Mouse (Mus musculus): ENCODE results near the gene Hbq1a.
"Not testable (repeated sequence)": the region's sequence is repeated elsewhere in the genome, so short reads cannot be mapped to it uniquely, and the experiment has no call there.

Hbq1a gene

DNA sequence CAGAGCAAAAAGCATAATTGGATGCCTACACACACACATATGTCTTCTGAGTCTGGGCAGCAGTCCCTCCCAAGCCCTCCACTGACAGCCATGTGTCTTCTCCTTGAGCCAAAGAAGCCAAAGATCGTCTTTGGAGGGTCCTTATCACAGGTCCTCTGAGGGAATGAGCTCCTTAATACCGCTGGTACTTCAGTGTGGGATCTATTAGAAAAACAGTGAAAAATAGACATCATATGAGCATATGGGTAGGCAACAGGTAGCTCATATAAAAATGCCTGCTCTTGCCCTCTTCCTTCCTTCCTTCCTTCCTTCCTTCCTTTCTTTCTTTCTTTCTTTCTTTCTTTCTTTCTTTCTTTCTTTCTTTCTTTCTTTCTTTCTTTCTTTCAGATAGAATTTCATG lies 15.3 kb upstream of the Hbq1a start:
- DNase-seq (ENCODE audit: low read depth in 2 of 2, low spot score in 2 of 2): not testable (repeated sequence)

DNA sequence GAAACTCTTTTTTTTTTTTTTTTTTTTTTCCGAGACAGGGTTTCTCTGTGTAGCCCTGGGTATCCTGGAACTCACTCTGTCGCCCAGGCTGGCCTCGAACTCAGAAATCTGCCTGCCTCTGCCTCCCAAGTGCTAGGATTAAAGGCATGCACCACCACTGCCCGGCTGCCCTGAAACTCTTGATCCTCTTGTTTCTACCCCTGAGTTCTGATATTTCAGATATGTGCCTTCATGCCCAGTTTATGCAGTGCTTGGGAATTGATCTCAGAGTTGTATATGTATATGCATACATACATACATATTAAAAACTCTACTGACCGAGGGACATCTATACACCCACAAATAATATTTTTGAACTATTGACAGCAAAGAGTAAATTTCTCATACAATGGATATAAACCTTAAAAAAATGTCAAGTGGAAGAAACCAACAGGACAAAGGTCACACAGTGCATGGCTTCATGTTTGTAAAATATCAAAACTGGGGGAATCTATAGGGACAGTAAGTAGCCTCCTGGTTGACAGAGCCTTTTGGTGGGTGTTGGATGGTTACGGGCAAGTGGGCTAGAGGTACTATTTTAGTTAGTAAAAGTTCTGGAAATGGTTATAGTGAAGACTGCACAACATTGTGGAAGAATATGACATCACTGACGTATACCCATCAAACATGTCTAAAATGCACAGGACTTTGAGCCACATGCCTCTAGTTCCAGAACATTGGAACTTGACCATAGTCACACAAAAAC lies 14.7 kb upstream of the Hbq1a start:
- DNase-seq (ENCODE audit: low read depth in 2 of 2, low spot score in 2 of 2): no peak

DNA sequence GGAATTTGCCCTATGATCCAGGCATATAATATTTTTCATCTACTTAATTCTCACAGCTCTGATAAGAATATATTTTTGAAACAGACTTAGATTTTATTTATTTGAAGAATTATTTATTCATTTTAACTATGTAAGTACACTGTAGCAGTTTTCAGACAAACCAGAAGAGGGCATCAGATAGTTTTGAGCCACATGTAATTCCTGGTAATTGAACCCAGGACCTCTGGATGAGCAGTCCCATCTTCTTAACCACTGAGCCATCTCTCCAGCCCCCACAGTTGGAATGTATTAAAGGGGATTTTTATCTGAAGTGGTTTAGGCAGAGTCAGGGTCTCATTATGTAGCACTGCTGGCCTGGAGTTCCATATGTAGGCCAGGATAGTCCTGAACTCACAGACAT lies 14.0 kb upstream of the Hbq1a start:
- not testable (repeated sequence) for DNase-seq (ENCODE audit: low read depth in 2 of 2, low spot score in 2 of 2)

DNA sequence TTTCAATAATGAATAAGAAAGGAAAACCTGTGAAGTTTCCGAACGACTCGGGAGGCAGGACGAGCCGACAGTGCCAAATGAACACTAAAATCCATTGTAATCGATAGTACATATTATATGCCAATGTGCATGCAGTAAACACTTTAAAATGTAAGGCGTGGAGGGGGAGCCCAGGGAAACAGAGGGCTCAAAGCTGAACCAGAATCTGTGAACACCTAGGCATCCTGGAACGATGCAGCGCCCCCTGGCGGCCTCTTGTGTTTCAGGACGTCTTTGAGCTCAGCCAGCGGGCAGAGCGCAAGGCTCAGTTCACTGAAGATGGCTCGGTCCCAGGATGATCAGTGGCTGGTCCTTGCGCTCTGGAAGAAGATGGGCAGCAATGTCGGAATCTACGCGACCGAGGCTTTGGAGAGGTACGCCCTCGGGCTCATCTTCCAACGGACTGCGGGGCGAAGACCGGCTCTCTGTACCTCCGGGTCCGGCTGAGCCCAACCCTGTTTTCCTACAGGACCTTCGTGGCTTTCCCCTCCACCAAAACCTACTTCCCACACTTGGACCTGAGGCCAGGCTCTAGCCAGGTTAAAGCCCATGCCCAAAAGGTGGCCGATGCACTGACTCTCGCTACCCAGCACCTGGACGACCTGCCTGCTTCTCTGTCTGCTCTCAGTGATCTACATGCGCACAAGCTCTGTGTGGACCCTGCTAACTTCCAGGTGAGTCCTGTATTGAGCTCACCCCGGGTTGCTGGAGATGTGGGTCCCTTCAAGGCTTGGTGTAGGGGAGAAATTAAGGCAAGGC lies 13.0 kb upstream of the Hbq1a start, which contains the start of gene Hbq1b:
TSS of gene Hbq1b (plus strand) at position 271 of the 798 bp plus-strand sequence.
- DNase-seq (ENCODE audit: low read depth in 2 of 2, low spot score in 2 of 2): peak; percentile 61 to 63

DNA sequence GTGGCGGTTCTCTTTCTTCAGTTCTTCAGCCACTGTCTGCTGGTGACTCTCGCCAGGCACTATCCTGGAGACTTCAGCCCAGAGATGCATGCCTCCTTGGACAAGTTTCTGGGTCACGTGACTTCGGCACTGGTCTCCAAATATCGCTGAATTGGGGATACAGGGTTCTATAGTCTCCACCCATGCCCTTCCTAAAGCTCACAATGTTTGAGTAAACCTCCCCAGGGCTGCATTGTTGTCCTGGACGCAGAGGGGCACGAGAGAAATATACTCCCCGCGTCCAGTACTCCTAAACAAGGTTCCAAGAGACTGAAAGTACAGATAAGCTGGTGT lies 12.4 kb upstream of the Hbq1a start:
- DNase-seq (ENCODE audit: low read depth in 2 of 2, low spot score in 2 of 2): no peak

DNA sequence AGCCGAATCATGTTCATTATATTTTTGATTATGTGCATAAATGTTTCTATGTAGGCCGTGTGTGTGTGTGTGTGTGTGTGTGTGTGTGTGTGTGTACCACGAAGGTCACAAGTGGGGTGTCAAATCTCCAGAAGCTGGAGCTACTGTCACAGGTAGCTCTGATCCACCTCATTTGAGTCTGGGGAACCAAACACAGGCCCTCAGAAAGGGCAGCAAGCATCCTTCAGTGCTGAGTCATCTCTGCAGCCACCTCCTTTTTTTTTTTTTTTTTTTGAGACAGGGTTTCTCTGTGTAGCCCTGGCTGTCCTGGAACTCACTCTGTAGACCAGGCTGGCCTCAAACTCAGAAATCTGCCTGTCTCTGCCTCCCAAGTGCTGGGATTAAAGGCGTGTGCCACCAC lies 7.0 kb upstream of the Hbq1a start:
- not testable (repeated sequence) for DNase-seq (ENCODE audit: low read depth in 2 of 2, low spot score in 2 of 2)

DNA sequence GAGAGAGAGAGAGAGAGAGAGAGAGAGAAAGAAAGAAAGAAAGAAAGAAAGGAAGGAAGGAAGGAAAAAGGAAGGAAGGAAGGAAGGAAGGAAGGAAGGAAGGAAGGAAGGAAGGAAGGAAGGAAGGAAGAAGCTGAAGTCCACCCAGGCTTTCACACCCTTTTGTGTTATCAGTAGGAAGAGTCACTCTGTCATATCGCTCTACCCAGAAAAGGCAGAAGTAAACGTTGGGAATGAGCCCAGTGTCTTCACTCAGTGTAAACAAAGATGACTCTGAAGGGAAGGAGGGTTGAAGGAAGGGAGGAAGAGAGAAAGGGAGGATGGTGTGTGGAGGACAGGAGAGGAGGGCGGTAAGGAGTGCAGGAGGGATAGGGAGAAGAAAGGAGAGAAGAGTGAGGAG lies 6.4 kb upstream of the Hbq1a start:
- DNase-seq (ENCODE audit: low read depth in 2 of 2, low spot score in 2 of 2): not testable (repeated sequence)

DNA sequence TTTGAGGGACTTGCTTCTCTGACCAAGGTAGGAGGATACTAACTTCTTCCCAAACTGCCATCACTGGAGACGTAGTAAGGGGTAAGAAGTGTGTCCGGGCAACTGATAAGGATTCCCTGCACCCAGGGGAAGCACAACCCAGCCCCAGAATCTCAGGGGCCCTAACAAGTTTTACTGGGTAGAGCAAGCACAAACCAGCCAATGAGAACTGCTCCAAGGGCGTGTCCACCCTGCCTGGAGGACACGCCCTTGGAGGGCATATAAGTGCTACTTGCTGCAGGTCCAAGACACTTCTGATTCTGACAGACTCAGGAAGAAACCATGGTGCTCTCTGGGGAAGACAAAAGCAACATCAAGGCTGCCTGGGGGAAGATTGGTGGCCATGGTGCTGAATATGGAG lies 3.7 kb upstream of the Hbq1a start, which contains the start of gene Hba-a2:
TSS of gene Hba-a2 (plus strand) at position 287 of the 400 bp plus-strand sequence.
- not testable (repeated sequence) for DNase-seq (ENCODE audit: low read depth in 2 of 2, low spot score in 2 of 2)

DNA sequence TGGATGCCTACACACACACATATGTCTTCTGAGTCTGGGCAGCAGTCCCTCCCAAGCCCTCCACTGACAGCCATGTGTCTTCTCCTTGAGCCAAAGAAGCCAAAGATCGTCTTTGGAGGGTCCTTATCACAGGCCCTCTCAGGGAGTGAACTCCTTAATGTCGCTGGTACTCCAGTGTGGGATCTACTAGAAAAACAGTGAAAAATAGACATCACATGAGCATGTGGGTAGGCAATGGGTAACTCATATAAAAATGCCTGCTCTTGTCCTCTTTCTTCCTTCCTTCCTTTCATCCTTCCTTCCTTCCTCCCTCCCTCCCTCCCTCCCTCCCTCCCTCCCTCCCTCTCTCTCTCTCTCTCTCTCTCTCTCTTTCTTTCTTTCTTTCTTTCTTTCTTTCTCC lies 2.5 kb upstream of the Hbq1a start:
- not testable (repeated sequence) for DNase-seq (ENCODE audit: low read depth in 2 of 2, low spot score in 2 of 2)

DNA sequence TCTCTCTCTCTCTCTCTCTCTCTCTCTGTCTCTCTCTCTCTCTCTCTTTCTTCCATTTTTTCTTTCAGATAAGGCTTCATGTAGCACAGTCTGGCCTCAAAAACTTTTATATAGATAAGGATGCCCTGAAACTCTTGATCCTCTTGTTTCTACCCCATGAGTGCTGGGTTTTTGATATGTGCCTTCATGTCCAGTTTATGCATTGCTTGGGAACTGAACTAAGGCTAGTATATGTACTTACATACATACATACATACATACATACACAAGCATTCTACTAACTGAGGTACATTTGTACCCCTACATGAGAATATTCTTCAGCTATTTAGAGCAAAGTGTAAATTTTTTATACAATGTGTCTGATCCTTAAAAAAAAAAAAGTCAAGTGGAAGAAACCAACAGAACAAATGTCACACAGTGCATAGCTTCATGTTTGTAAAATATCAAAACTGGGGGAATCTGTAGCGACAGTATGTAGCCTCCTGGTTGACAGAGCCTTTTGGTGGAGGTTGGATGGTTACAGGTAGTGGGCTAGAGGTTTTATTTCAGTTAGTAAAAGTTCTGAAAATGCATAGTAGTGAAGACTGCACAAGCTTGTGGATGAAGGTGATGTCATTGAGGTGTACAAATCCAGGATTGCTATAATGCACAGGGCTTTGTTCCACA lies 1.9 kb upstream of the Hbq1a start:
- no peak for DNase-seq (ENCODE audit: low read depth in 2 of 2, low spot score in 2 of 2)

DNA sequence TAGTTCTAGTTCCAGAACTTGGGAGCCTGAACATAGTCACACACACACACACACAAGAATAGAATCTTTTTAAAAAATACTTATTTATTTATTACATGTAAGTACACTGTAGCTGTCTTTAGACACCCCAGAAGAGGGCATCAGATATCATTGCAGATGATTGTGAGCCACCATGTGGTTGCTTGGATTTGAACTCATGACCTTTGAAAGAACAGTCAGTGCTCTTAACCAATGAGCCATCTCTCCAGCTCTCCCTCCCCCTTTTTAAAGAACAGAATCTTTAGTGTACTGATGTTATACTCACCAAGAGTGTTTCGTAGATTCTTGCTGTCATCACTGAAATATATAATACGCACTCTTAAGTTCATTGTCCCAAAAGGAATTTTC lies 1.3 kb upstream of the Hbq1a start:
- no peak for DNase-seq (ENCODE audit: low read depth in 2 of 2, low spot score in 2 of 2)

DNA sequence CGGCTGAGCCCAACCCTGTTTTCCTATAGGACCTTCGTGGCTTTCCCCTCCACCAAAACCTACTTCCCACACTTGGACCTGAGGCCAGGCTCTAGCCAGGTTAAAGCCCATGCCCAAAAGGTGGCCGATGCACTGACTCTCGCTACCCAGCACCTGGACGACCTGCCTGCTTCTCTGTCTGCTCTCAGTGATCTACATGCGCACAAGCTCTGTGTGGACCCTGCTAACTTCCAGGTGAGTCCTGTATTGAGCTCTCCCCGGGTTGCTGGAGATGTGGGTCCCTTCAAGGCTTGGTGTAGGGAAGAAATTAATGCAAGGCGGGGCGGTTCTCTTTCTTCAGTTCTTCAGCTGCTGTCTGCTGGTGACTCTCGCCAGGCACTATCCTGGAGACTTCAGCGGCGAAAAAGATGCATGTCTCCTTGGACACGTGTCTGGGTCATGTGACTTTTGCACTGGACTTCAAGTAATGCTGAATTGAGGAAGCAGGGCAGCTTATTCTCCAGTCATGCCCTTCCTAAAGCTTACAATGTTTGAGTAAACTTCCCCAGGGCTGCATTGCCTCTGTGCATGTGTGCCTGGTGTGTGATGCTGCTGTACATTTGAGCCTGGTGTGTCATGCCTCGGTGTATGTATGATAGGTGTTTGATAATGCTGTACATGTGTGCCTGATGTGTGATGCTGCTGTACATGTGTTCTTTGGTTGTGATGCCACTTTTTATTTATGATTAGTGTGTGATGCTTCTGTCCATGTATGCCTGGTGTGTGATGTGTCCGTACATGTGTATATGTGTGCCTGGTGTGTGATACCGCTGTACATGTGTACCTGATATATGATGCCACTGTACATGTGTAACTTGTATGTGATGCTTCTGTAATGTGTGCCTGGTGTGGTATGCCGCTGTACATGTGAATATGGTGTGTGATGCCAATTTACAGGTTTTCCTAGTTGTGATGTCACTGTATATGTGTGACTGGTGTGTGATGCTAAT lies 704 bp downstream of the Hbq1a start:
- DNase-seq (ENCODE audit: low read depth in 2 of 2, low spot score in 2 of 2): no peak

DNA sequence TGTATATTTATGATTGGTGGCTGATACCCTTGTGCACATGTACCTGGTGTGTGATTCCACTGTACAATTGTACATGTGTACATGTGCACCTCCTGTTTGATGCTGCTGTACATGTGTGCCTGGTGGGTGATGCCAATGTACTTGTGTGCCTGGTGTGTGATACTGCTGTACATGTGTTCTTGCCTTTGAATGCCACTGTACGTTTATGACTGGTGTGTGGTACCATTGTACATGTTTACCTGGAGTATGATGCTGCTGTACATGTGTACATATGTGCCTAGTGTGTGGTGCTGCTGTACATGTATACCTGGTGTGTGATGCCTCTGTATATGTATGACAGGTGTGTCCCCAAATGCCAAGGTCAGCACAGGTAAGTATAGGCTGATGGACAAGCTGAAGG lies 1.6 kb downstream of the Hbq1a start:
- no peak for DNase-seq (ENCODE audit: low read depth in 2 of 2, low spot score in 2 of 2)

DNA sequence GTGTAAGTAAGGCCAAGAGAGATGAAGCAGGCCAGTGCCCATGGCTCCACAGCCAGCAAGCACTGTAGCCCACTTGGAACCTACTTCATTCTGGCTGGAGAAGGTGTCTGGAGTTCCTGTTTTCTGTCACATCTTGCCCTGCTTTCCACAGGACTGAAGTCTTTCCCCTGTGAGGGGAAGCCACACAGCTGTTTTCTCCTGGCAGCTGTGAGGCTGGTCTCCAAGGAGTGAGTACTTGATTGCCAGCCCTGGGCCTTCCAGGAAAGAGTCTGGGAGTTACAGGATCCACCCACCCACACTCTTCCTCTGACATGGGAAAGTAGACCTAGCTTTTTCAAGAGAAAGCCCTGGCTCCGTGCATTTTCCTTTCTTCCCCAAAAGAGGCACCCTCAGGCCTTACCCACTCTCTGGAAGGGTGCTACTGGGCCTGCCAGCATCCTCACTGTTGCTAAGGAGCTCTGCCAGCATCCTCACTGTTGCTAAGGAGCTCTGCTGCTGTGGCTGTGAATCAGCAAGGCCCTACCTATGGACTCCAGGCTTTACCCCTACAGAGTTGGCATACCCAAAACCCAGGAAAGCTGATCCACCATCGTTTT lies 3.1 kb downstream of the Hbq1a start:
- DNase-seq (ENCODE audit: low read depth in 2 of 2, low spot score in 2 of 2): no peak

DNA sequence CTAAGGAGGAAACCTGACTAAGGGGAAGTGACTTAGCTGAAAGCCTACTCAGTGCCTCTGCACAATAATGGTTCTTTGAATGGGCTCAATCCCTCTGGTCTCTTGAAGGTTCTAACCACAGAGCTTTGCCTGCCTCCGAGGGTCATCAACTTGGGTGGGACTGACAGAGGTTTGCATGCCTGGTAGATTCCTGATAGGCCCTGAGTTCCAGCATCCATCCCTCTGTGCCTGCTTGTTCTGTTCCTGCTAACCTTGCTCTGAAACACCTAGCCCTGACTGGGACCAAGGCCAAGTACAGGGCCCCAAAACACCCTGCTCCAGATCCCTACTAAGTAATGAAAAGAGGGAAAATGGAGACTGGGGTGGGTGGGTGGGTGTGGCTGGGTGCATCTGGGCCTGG lies 3.6 kb downstream of the Hbq1a start:
- no peak for DNase-seq (ENCODE audit: low read depth in 2 of 2, low spot score in 2 of 2)

DNA sequence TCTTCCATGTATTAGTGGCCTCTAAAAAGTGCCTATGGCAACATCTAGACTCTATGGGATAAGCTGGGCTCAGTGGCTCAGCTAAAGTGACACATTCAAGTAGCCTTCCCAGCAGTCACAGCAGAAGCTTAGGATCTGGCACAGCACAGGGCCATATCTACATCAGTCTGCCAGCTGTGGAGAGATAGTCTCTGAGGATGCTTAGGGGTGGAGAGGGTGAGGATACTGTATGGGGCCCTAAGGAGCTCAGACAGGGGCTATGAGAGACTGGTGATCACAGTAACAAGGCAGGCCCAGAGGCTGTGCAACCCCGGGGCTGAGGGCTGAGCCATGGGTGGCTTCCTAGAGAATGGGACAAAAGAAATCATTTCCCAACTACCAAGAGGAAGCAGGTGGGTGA lies 7.1 kb downstream of the Hbq1a start:
- no peak for DNase-seq (ENCODE audit: low read depth in 2 of 2, low spot score in 2 of 2)

DNA sequence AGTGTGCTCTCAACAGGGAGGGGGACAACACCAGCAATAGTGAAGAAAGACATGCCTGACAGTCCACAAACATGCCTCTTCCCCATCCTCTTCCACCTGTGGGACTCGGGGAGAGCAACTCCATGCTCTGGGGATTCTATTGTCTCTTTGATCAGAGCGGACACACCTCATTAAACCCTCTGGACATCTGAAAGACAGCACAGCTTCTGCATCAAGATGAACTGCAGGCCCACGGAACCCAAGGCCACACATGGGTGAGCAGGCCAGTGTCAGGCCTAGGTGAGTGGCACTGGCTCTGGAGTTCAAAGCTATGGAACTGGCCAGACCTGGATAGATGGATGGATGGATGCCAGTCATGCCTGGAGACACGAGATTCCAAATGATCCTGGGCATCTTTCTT lies 9.6 kb downstream of the Hbq1a start:
- DNase-seq (ENCODE audit: low read depth in 2 of 2, low spot score in 2 of 2): no peak

DNA sequence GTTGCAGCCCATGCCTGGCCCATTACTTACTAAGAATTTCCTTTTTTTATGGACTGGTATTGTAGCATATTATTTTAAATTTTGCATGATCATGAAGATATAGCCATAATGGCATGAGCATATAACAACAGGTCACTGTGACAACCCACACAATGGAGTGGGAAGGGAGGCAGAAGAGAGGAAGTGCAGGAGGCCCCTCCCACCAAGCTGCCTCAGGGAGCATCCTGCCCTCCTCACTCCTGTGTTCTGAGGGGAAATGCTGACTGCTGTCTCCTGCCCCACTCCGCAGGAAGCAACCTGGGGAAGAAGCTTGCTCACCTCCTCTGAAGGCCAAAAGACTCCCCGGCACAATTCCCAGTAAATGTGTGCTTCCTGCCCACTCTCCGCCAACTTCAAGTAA lies 10.1 kb downstream of the Hbq1a start:
- DNase-seq (ENCODE audit: low read depth in 2 of 2, low spot score in 2 of 2): no peak

DNA sequence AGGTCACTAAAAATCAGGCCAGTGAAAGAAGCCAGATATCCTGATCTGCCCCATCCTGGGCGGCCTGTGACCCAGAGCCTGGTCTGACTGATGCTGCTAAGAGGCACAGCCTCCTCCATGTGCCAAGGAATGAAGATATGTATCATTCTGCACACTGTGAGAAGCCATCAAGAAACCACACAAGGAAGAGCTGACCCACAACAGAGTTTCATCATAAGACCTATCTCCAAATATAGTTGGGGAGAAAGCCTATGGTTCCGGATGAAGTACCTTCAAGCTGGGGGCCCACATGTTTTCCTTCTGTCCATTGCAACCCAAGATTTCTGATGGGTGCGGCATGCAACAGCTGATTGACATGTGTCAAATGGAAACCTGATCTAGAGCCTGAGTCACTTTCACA lies 16.1 kb downstream of the Hbq1a start:
- no peak for DNase-seq (ENCODE audit: low read depth in 2 of 2, low spot score in 2 of 2)

DNA sequence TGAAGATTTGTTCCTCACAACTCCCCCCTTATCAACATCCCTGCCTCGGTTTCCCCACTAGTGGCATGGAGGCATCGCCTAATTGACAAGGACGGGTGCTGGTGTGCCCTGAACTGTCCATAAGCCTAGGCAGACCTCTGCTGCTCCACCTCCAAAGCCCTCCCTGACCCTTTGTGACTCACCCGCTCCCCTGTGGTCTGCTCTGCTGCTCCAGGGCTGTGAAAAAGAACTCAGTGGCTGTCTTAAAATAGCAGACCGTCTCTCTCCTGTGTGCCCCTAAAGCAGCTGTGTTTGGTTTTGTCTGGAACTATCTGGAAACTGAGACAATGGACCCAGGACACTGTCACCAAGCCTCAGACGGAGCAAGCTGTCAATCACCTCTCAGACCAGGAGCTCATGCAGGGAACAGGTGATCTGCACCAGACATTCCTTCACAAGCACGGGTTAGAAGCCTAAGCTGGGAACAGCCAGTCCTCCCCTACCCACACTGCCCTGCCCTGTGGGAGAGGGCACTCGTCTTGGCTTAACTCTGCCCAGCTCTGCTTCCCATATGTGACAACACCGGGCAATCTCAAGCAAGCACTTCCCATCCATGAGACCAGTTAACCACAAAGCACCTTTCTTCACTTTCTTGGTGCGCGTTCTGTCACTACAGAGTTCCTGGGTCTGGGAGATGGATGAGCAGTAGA lies 20.8 kb downstream of the Hbq1a start:
- DNase-seq (ENCODE audit: low read depth in 2 of 2, low spot score in 2 of 2): no peak

Data from CD8-positive naive resting alpha-beta T cell, adult 2 months (primary cell).